Mouse (Mus musculus) bone marrow macrophage, adult 2 months (primary cell): ENCODE measurements at regions not wholly inside any gene's neighbourhood (a gene's known extent, or its start where the extent isn't known, plus 50 kb on each side); places are given as distances from the start of the nearest gene placed in this dataset.

ENCODE experiments used
- CTCF ChIP-seq: IDR thresholded peaks from 2 replicates; pipeline ENCODE4 v1.5.1; 2012; ENCODE audit warnings: low read depth, mild to moderate bottlenecking, low read length, moderate library complexity
- POLR2A ChIP-seq: IDR thresholded peaks from 2 replicates; pipeline ENCODE4 v1.6.1; 2012; ENCODE audit warnings: mild to moderate bottlenecking, low read depth, low read length, borderline replicate concordance

- TF ChIP-seq CTCF = no peak
- TF ChIP-seq POLR2A = no peak
These were observed 340.9 kb upstream of the Maf start for GRCm38 (mm10) chr8:116048480-116048879.
